Mouse (Mus musculus) kidney, postnatal 14 days (tissue): ENCODE measurements around the gene Zcchc14.
A peak's percentile ranks its signal among the peaks of the same experiment; 100 is the strongest.

Source experiments
- DNase-seq: peaks from one replicate; pipeline ENCODE4 v3.0.0; 2022; ENCODE audit warnings: mixed read lengths

Zcchc14 gene

DNA sequence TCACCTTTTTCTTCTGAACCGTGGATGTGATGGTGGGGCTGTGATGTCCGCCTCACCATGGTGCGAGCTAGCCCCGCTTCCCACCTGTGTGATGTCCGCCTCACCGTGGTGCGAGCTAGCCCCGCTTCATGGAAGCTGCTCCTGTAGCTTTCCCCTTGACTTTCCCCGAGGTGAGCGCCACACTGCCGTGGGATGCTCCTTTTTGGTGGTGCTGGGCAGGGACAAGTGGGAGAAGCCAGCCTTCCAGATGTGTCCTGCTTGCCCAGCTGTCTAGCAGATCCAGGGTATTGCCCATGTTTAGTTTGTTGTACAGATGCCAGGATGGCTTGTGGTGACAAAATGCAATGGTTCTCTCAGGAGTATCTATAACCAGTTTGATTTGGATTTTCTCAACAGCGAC is 10.4 kb upstream of the Zcchc14 start:
- no peak for DNase-seq

GRCm38 (mm10) chr8:121661631-121662357 is 9.1 kb upstream of the Zcchc14 start:
- peak; percentile 62 for DNase-seq

- peak; percentile 45 for DNase-seq
Measured at GRCm38 (mm10) chr8:121660602-121661001, 7.9 kb upstream of the Zcchc14 start.

GRCm38 (mm10) chr8:121654966-121655494 is 2.3 kb upstream of the Zcchc14 start:
- DNase-seq: no peak

- DNase-seq: no peak
Measured at GRCm38 (mm10) chr8:121654131-121654530, 1.4 kb upstream of the Zcchc14 start.

DNA sequence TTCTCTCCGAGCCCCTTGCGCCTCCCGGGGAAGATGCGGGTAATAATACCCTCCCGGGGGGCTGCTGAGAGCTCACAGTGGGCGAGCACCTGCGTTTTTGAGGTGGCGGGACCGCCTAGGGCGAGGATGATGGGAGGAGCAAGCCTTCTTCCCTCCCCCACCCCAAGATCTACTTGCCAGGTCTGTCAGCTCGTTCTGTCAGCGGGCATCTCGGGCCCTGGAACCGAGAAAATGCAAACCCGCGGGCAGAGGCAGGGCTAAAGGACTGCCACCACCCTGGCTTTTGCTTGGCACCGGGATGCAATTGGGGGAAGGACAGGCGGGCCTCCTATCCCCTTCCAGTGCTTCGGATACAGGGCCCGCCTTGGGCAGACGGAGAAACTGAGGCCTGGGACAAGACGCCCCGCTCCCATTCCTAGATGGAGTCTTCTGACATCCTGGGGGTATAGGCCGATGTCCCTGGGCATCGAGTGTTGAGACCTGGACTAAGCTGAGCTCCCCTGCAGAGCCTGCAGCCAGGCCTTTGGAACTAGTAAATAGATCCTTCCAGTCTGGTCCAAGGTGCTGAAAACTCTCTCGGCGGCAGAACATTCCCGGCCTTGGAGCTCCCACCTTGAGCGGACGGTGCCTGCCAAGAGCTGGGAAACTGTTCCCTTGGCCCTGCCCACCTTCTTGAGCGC is 779 bp upstream of the Zcchc14 start:
- DNase-seq: no peak

- peak; percentile 69 for DNase-seq
Measured at GRCm38 (mm10) chr8:121651874-121652361, 783 bp downstream of the Zcchc14 start.

DNA sequence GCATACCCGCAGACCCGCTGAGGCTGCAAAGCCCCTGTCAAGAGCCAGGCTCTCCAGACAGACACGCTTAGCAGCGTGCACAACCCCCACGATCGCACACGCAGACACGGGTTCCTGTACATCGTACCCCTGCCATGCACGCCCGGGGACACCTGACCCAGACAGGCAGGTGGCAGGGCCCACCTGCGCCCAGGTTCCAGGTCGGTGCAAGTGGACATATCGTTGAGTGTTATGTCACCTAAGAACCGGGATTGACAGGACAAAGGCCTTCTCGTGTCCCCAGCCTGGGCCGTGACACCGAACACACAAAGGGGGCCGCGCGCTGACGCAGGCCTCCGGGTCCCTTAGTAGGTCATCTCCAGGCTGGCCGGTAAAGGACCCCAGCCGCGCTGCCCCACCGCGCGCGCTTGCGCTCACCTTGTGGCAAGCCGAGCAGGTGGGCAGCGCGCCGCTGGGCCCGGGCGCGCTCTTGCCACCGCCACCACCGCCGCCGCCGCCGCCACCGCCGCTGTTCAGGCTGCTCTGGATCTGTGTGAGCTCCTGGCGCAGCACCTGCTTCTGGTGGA is 1.3 kb downstream of the Zcchc14 start:
- no peak for DNase-seq

DNA sequence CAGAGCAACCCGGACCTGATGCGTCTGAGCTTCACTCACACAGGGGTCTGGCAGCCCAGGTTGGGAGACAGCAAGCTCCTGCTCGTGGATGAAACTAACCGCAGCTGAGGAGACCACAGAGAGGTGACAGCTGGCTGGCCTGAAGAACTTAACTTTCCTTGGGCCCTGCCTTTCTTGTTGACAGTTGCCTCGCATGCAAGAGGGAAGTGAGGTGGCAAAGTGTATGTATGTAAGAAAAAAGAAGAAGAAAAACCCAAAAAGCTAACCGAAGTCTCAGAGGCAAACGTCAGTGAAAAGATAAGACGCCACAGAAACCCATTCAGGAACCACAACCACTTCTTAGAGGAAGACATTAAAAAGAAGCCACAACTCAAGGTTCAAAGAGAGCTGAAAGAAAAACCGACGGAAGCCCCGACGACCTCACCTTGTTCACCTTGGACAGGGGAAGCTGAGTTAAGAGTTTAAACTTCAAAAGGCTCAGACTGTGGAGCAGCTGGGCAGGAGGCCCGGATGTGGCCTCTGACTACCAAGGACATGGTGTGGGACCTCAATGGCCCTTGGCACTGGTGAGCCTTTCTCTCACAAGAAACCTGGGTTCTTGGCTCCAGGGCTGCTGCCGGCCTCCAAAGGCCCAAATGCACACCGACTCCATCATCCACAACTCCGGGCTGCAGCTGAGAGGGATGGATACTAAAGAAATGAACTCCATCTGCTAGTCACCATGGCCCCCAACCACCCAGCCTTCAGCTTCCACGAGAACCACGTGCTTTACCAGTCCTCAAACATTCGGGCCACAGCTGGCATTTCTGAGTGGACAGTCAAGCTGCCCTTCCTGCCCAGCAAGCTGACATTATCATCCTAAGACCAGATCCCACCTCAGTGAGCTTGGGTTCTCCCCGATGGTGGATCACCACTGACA is 2.1 kb downstream of the Zcchc14 start:
- DNase-seq: no peak

DNA sequence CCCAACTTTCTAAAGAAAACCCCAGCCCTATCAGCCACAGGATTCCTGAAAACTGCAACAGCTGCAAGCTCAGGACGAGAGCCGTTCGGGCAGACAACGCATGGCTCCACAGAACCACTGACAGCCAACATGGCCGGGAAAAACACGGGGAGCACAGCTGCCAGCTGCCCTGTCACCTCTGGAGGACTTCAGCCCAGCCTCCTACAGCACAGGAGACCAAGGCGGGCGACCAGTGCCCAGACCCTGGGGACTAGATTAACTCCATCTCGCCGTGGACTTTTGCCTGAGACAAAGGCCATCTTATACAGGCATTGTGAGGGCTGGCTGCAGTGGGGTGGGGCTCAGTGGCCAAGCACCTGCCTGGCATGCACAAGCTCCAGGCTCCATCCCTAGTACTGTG is 2.8 kb downstream of the Zcchc14 start:
- DNase-seq: peak; percentile 69

GRCm38 (mm10) chr8:121649423-121649822 is 3.3 kb downstream of the Zcchc14 start:
- DNase-seq: no peak

- no peak for DNase-seq
Measured at GRCm38 (mm10) chr8:121648451-121648850, 4.2 kb downstream of the Zcchc14 start.

GRCm38 (mm10) chr8:121647511-121648215 is 5.0 kb downstream of the Zcchc14 start:
- DNase-seq: peak; percentile 75

DNA sequence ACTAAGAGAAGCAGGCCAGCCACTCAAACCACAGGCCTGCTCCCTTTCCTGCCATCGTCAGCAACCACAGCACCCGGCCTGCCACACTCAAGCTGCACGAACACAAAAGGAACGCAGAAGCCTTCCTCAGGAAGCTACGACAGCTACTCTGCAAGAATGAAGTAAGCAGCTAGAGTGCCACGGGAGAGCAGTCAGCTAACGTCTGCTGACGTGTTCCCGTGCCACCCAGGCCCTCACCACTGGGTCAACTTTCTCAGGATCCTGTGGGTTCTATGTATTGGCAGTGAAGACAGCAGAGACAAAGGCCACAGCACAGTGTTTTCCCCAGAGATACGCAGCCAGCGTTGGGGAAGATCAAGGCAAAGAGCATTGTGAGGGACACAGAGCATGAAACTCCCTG is 9.3 kb downstream of the Zcchc14 start:
- DNase-seq: no peak

DNA sequence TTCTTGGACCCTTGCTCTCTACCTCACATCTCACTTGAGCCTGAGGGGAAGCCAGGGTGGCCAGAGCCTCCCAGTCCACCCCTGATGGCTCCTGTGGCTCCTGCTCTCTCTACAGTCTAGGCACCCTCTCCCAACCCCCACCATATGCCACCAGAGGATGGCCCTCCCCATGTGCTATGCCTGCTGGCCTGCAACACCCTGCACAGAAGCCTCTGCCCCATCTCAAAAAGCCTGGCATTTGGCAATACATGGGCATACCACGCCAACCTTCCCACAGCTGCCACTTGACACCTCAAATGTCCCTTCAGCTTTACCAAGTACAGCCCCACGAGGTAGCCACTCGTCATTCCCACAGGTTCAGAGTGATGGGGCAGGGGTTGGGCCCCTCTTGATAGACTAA is 9.9 kb downstream of the Zcchc14 start:
- DNase-seq: no peak

DNA sequence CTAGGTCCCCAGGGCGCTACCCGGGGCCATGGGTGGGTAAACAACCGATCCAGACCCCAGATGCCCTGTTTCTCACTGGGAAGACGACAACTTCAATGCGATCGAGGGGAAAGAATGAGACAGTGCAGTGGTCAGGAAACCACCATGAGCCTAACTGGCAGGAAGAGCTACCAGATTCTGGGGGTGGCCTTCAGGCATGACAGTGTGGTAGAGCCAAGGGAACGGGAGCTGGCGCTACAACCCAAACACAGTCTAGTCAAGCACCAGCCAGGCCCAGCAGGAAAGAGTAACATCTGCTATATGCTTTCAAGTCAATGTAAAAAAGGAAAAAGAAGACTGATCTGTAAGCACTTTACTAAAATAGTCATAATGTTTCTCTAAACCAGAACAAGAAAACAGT is 16.5 kb downstream of the Zcchc14 start:
- no peak for DNase-seq

DNA sequence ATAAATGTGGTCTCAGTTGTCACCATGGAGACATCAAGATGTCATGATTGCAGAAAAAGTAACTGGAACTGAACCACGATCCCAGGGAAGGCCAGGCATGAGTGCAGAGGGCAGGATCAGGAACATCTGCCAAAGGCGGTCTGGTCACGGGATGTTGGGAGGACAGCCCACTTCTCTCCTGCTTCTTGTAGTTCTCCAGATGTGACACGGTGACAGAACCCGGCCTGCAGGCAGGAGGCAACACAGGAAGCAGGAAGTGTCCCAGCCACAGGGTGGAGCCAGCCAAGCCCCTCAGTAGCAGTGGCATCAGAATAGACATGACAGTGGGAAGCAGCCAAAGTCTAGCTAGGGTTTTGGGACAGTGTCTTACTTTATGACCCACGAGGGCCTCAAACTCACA is 17.2 kb downstream of the Zcchc14 start:
- peak; percentile 81 for DNase-seq

GRCm38 (mm10) chr8:121632401-121632800 is 20.3 kb downstream of the Zcchc14 start:
- DNase-seq: no peak

GRCm38 (mm10) chr8:121631645-121632071 is 21.0 kb downstream of the Zcchc14 start:
- peak; percentile 81 for DNase-seq

DNA sequence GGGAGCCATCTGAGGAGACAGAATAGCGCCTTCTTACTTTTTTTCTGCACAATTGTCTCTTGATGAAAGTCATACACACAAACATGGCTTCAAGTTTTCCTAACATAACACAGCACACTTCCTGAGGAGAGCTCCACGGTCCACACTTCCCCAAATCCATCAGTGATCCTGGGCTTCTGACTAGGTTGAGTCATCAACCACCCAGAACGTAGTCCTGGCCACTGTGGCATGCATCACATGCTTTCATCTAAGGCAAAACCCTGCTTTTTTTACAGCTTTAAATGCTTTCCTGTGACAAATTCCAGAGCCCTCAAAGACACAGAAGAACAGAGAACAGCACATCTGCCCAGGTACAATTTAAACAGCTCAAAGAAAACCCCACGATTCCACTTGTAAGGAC is 24.0 kb downstream of the Zcchc14 start:
- no peak for DNase-seq

GRCm38 (mm10) chr8:121623043-121623442 is 29.7 kb downstream of the Zcchc14 start:
- DNase-seq: no peak

- no peak for DNase-seq
Measured at GRCm38 (mm10) chr8:121621879-121622278, 30.8 kb downstream of the Zcchc14 start.
